Mouse (Mus musculus): ENCODE data around the gene Ugt2a1. TPM values are rescaled to one million over a fixed set of nuclear protein-coding genes. Genes with fewer than 3 reads are reported as not detected.

Gene Ugt2a1
- not detected in 2 replicates for polyA plus RNA-seq (2012)

GRCm38 (mm10) chr5:87490771-87491170 lies at the start of gene Ugt2a1:
Gene Ugt2a1, minus strand, starts transcription at chr5:87490871.

GRCm38 (mm10) chr5:87538111-87538510 lies 47.4 kb upstream of the Ugt2a1 start, which contains the start of gene Sult1b1:
Gene Sult1b1, minus strand, starts transcription at chr5:87538195.

GRCm38 (mm10) chr5:87486706-87487105 lies 4.0 kb downstream of the Ugt2a1 start, which contains the start of gene Gm43638:
Gene Gm43638, minus strand, starts transcription at chr5:87486806.

GRCm38 (mm10) chr5:87482160-87482559 lies 8.5 kb downstream of the Ugt2a1 start, which contains the start of gene Ugt2a2:
Gene Ugt2a2, minus strand, starts transcription at chr5:87482260.

GRCm38 (mm10) chr5:87424041-87424440 lies 66.6 kb downstream of the Ugt2a1 start, which contains the start of gene Ugt2b38:
Gene Ugt2b38, minus strand, starts transcription at chr5:87424203.

Other genes starting within 250 kb of the Ugt2a1 start
- gene Ugt2b37, start 236.1 kb downstream of the Ugt2a1 start, polyA plus RNA-seq (2012), result not detected in 2 replicates
- not detected in 2 replicates for gene Ugt2a3, start 153.7 kb downstream of the Ugt2a1 start, polyA plus RNA-seq (2012)
- gene Ugt2b38, start 66.7 kb downstream of the Ugt2a1 start, polyA plus RNA-seq (2012), result not detected in 2 replicates
- not detected in 2 replicates for gene Ugt2a2, start 8.6 kb downstream of the Ugt2a1 start, polyA plus RNA-seq (2012)
- gene Gm43638, start 4.1 kb downstream of the Ugt2a1 start, polyA plus RNA-seq (2012), result not detected in 2 replicates
- not detected in 2 replicates for gene Sult1b1, start 47.3 kb upstream of the Ugt2a1 start, polyA plus RNA-seq (2012)
- not detected in 2 replicates for gene Sult1d1, start 78.2 kb upstream of the Ugt2a1 start, polyA plus RNA-seq (2012)
- gene Sult1e1, start 100.7 kb upstream of the Ugt2a1 start, polyA plus RNA-seq (2012), result not detected in 2 replicates
- not detected in 2 replicates for gene Csn1s1, start 175.3 kb upstream of the Ugt2a1 start, polyA plus RNA-seq (2012)
- gene Csn2, start 208.8 kb upstream of the Ugt2a1 start, polyA plus RNA-seq (2012), result not detected in 2 replicates

All from megakaryocyte-erythroid progenitor cell, adult 5 weeks (primary cell).